Mouse (Mus musculus): Measurements from ENCODE around the gene Trim65. TPM values are rescaled to one million over a fixed set of nuclear protein-coding genes. Genes with fewer than 3 reads are reported as not detected.

Trim65 gene
- polyA plus RNA-seq, 1 experiment from 2014 or later = 3.1 TPM

- Histone ChIP-seq H3K27me3 (replicated peaks; ENCODE audit: control insufficient read depth, insufficient read depth, low read length) (peaks cover 28% of the 10 kb centered on the region), H3K9me3 (ENCODE audit: control insufficient read depth) (no peaks in the 10 kb centered on the region), H3K4me3 (ENCODE audit: low read depth, low read length) (no peak overlapping the region; the same call in 1 of the 2 replicates), H3K27ac (ENCODE audit: low read depth, low read length) (no peak overlapping the region), H3K4me2 (replicated peaks; ENCODE audit: low read depth) (0 out of 2 replicates have a peak overlapping the region, but pooled peaks have one; percentile 75), H3K9ac (ENCODE audit: low read depth, low read length) (no peak overlapping the region), H3K36me3 (ENCODE audit: control insufficient read depth, insufficient read depth) (no peaks in the 10 kb centered on the region), H3K4me1 (replicated peaks; ENCODE audit: control insufficient read depth, insufficient read depth, low read length) (peaks cover 12% of the 10 kb centered on the region; the same call in 1 of the 2 replicates)
- WGBS = 85% methylated on average over 4 of the region's 4 CpGs
- TF ChIP-seq CTCF (IDR thresholded peaks at IDR 0.05; ENCODE audit: low read depth) = peak; percentile 39
- ATAC-seq = no peak
Observed at GRCm38 (mm10) chr11:116111067-116111466, 19.9 kb downstream of the Trim65 start.

DNA sequence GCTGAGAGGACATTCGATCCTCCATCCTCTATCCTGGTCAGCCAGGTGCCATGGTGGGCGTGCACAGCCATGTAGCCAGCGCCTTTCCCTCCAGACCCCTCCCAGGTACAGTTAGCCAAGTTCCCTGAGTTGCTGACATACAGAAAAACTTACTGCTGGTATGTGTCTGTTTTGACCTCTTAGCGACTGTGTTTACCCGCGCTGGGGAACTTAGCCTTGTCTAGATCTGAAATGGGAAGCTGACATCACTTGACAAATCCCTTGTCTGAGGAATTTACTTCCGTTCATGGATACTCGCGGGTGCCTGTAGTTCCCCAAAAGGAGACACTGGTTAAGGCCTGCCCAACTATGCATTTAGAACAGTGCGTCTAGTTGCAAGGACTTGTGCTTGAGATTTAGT is 20.4 kb downstream of the Trim65 start:
- H3K9ac ChIP-seq (ENCODE audit: low read depth, low read length) = peak overlapping the region; percentile 67; the same call in 1 of the 2 replicates
- peaks cover 13% of the 10 kb centered on the region; the same call in 1 of the 2 replicates for H3K4me1 ChIP-seq (replicated peaks; ENCODE audit: control insufficient read depth, insufficient read depth, low read length)
- peak overlapping the region; percentile 75 for H3K4me2 ChIP-seq (replicated peaks; ENCODE audit: low read depth)
- 21% methylated on average over 10 of the region's 10 CpGs for WGBS
- H3K27ac ChIP-seq (ENCODE audit: low read depth, low read length) = peak overlapping the region; percentile 37; the same call in 1 of the 2 replicates
- ATAC-seq = no peak
- peak overlapping the region; percentile 59 for H3K4me3 ChIP-seq (ENCODE audit: low read depth, low read length)
- peaks cover 28% of the 10 kb centered on the region for H3K27me3 ChIP-seq (replicated peaks; ENCODE audit: control insufficient read depth, insufficient read depth, low read length)
- H3K9me3 ChIP-seq (ENCODE audit: control insufficient read depth) = no peaks in the 10 kb centered on the region
- H3K36me3 ChIP-seq (ENCODE audit: control insufficient read depth, insufficient read depth) = no peaks in the 10 kb centered on the region
- no peak for TF ChIP-seq CTCF (IDR thresholded peaks at IDR 0.05; ENCODE audit: low read depth)

GRCm38 (mm10) chr11:116110131-116110530 is 20.8 kb downstream of the Trim65 start:
- Histone ChIP-seq H3K27ac (ENCODE audit: low read depth, low read length) (peak overlapping the region; percentile 37; the same call in 1 of the 2 replicates), H3K9me3 (ENCODE audit: control insufficient read depth) (no peaks in the 10 kb centered on the region), H3K36me3 (ENCODE audit: control insufficient read depth, insufficient read depth) (no peaks in the 10 kb centered on the region), H3K4me1 (replicated peaks; ENCODE audit: control insufficient read depth, insufficient read depth, low read length) (peaks cover 13% of the 10 kb centered on the region; the same call in 1 of the 2 replicates), H3K27me3 (replicated peaks; ENCODE audit: control insufficient read depth, insufficient read depth, low read length) (peaks cover 28% of the 10 kb centered on the region), H3K9ac (ENCODE audit: low read depth, low read length) (peak overlapping the region; percentile 67), H3K4me2 (replicated peaks; ENCODE audit: low read depth) (peak overlapping the region; percentile 75), H3K4me3 (ENCODE audit: low read depth, low read length) (peak overlapping the region; percentile 59)
- 2% methylated on average over 35 of the region's 35 CpGs for WGBS
- no peak for TF ChIP-seq CTCF (IDR thresholded peaks at IDR 0.05; ENCODE audit: low read depth)
- ATAC-seq = peak; percentile 14; the same call in 1 of the 2 replicates

DNA sequence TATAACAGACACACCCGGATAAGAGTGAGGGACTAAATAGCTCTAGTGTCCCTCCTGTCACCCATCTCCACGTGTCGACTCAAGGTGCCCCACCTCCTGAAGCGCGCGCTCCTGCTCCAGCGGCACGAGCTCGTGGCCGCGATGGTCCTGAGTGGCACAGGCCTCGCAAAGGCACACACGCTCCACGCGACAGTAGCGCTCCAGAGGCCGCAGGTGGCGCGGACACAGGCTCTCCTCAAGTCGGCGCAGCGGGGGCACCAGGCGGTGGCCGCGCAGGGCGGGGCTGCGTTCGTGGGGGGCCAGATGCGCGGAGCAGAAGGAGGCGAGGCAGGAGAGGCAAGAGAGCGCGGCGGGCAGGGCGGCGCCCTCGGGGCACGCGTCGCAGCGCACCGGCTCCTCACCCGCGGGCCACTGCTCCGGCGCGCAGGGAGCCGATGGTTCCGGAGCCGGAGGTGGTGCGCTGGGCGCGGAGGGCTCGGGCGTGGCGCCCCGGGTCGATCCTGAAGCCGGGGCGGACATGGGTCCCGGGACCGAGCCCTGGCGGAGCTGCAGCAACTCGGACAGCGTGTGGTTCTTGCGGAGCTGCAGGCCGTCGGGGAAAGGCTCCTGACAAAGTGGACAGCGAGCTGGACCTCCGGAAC is 21.4 kb downstream of the Trim65 start:
- WGBS = under 1% methylated on average over 60 of the region's 70 CpGs
- ATAC-seq = 0 out of 2 replicates have a peak, but pooled peaks have one; percentile 13
- H3K4me3 ChIP-seq (ENCODE audit: low read depth, low read length) = peak overlapping the region; percentile 59

GRCm38 (mm10) chr11:116108464-116109137 is 22.3 kb downstream of the Trim65 start:
- H3K27ac ChIP-seq (ENCODE audit: low read depth, low read length) = no peak overlapping the region
- peak overlapping the region; percentile 75 for H3K4me2 ChIP-seq (replicated peaks; ENCODE audit: low read depth)
- no peak for ATAC-seq
- H3K4me1 ChIP-seq (replicated peaks; ENCODE audit: control insufficient read depth, insufficient read depth, low read length) = peaks cover 19% of the 10 kb centered on the region; the same call in 1 of the 2 replicates
- H3K36me3 ChIP-seq (ENCODE audit: control insufficient read depth, insufficient read depth) = no peaks in the 10 kb centered on the region
- TF ChIP-seq CTCF (IDR thresholded peaks at IDR 0.05; ENCODE audit: low read depth) = no peak
- H3K4me3 ChIP-seq (ENCODE audit: low read depth, low read length) = peak overlapping the region; percentile 59
- 0 out of 2 replicates have a peak overlapping the region, but pooled peaks have one; percentile 7 for H3K9ac ChIP-seq (ENCODE audit: low read depth, low read length)
- no peaks in the 10 kb centered on the region for H3K9me3 ChIP-seq (ENCODE audit: control insufficient read depth)
- H3K27me3 ChIP-seq (replicated peaks; ENCODE audit: control insufficient read depth, insufficient read depth, low read length) = peaks cover 28% of the 10 kb centered on the region
- 14% methylated on average over 23 of the region's 23 CpGs for WGBS

More for the DNA sequence above, 21.4 kb downstream of the Trim65 start:
- H3K36me3 ChIP-seq (ENCODE audit: control insufficient read depth, insufficient read depth) = no peaks in the 10 kb centered on the region
- H3K4me1 ChIP-seq (replicated peaks; ENCODE audit: control insufficient read depth, insufficient read depth, low read length) = peaks cover 13% of the 10 kb centered on the region; the same call in 1 of the 2 replicates
- peak; percentile 40 for TF ChIP-seq CTCF (IDR thresholded peaks at IDR 0.05; ENCODE audit: low read depth)
- no peaks in the 10 kb centered on the region for H3K9me3 ChIP-seq (ENCODE audit: control insufficient read depth)
- peak overlapping the region; percentile 67 for H3K9ac ChIP-seq (ENCODE audit: low read depth, low read length)
- peaks cover 28% of the 10 kb centered on the region for H3K27me3 ChIP-seq (replicated peaks; ENCODE audit: control insufficient read depth, insufficient read depth, low read length)
- H3K4me2 ChIP-seq (replicated peaks; ENCODE audit: low read depth) = peak overlapping the region; percentile 75
- H3K27ac ChIP-seq (ENCODE audit: low read depth, low read length) = peak overlapping the region; percentile 37

DNA sequence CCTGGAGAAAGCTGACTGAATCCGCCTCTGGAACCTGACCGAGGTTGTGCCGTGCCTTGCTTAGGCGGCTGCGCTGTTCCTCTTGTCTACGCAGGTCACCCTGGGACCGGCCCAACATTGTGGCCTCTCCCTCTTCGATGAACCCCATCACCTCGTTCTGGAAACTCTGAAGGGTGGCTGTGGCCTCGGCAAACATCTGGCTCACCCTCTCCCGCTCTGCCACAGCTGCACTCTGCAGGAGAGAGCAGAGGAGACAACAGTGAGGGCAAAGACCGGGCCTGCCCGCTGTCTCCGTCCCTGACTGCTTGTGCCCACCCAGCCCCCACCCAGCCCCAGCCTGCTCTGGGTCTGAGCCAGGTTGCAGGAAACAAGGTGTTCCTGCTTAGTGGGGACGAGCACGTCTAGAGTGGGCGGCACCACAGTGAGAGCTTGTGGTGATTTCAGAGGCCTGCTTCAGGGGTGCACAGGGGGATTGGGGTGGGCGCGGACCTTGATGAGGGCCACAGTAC is 23.1 kb downstream of the Trim65 start:
- Histone ChIP-seq H3K4me2 (replicated peaks; ENCODE audit: low read depth) (peak overlapping the region; percentile 75), H3K27ac (ENCODE audit: low read depth, low read length) (no peak overlapping the region), H3K4me3 (ENCODE audit: low read depth, low read length) (peak overlapping the region; percentile 59), H3K9me3 (ENCODE audit: control insufficient read depth) (no peaks in the 10 kb centered on the region), H3K36me3 (ENCODE audit: control insufficient read depth, insufficient read depth) (no peaks in the 10 kb centered on the region), H3K9ac (ENCODE audit: low read depth, low read length) (no peak overlapping the region), H3K4me1 (replicated peaks; ENCODE audit: control insufficient read depth, insufficient read depth, low read length) (peaks cover 20% of the 10 kb centered on the region; the same call in 1 of the 2 replicates), H3K27me3 (replicated peaks; ENCODE audit: control insufficient read depth, insufficient read depth, low read length) (peaks cover 28% of the 10 kb centered on the region)
- no peak for TF ChIP-seq CTCF (IDR thresholded peaks at IDR 0.05; ENCODE audit: low read depth)
- WGBS = 29% methylated on average over 19 of the region's 19 CpGs
- ATAC-seq = peak; percentile 12; the same call in 1 of the 2 replicates

Data from intestine, postnatal 0 days (tissue).